Mouse (Mus musculus) left cerebral cortex, postnatal 14 days (tissue): ENCODE data around the gene Pnkp. TPM values are rescaled to one million over a fixed set of nuclear protein-coding genes. Genes with fewer than 3 reads are reported as not detected.

Source experiments
- DNase-seq, 2 experiments: peaks; one replicate each; pipeline ENCODE4 v3.0.0; 2021 to 2022; ENCODE audit warnings: low spot score in 2 of 2, mixed read lengths in 1 of 2
- intact Hi-C: fragments of 180-260 bp; cut with DNase I; formaldehyde crosslinking; loops from one replicate; pipeline ENCODE4 v1.15.1; 2025
- total RNA-seq, 2 experiments: library from RNA; stranded (reverse); gene quantifications; 2 replicates each; pipeline ENCODE4 v1.2.3; 2021

The Pnkp gene
- total RNA-seq, 2 experiments from 2014 or later: 26.1 to 28.7 TPM

- intact Hi-C loops: no loop called here
- peak; percentile 91 to 95 for DNase-seq
Measured at GRCm38 (mm10) chr7:44849416-44850111, 7.4 kb upstream of the Pnkp start.

GRCm38 (mm10) chr7:44850146-44850545, 6.8 kb upstream of the Pnkp start:
- peak; percentile 72 to 77 for DNase-seq
- intact Hi-C loops: no loop called here

GRCm38 (mm10) chr7:44850789-44851624, 5.9 kb upstream of the Pnkp start:
- no peak for DNase-seq
- intact Hi-C loops: no loop called here

- intact Hi-C loops: no loop called here
- DNase-seq: no peak
Measured at GRCm38 (mm10) chr7:44851625-44852234, 5.2 kb upstream of the Pnkp start.

GRCm38 (mm10) chr7:44852259-44853027, 4.5 kb upstream of the Pnkp start:
- no peak for DNase-seq
- intact Hi-C loops: no loop called here

GRCm38 (mm10) chr7:44853065-44853464, 3.9 kb upstream of the Pnkp start:
- intact Hi-C loops: no loop called here
- DNase-seq: no peak

- intact Hi-C loops: no loop called here
- no peak for DNase-seq
Measured at GRCm38 (mm10) chr7:44853596-44854355, 3.2 kb upstream of the Pnkp start.

GRCm38 (mm10) chr7:44854356-44855031, 2.4 kb upstream of the Pnkp start:
- intact Hi-C loops: no loop called here

GRCm38 (mm10) chr7:44855036-44855435, 1.9 kb upstream of the Pnkp start:
- DNase-seq: no peak
- intact Hi-C loops: no loop called here

More at GRCm38 (mm10) chr7:44854356-44855031, 2.4 kb upstream of the Pnkp start:
- DNase-seq: peak in 1 of 2 experiments; percentile 66

- no peak for DNase-seq
- intact Hi-C loops: no loop called here
Measured at GRCm38 (mm10) chr7:44856265-44856916, 548 bp upstream of the Pnkp start.

- intact Hi-C loops: no loop called here
- no peak for DNase-seq
Measured at GRCm38 (mm10) chr7:44857905-44858304, 966 bp downstream of the Pnkp start.

- intact Hi-C loops: no loop called here
- no peak for DNase-seq
Measured at GRCm38 (mm10) chr7:44859896-44860295, 3.0 kb downstream of the Pnkp start.

- intact Hi-C loops: no loop called here
- DNase-seq: peak; percentile 72 to 80
Measured at GRCm38 (mm10) chr7:44860576-44861428, 3.9 kb downstream of the Pnkp start.

- intact Hi-C loops: no loop called here
- no peak for DNase-seq
Measured at GRCm38 (mm10) chr7:44861429-44861816, 4.5 kb downstream of the Pnkp start.

- intact Hi-C loops: no loop called here
- DNase-seq: no peak
Measured at GRCm38 (mm10) chr7:44862434-44862833, 5.5 kb downstream of the Pnkp start.

- no peak for DNase-seq
- intact Hi-C loops: no loop called here
Measured at GRCm38 (mm10) chr7:44863210-44863609, 6.3 kb downstream of the Pnkp start.

GRCm38 (mm10) chr7:44863982-44864494, 7.1 kb downstream of the Pnkp start:
- intact Hi-C loops: no loop called here

More at GRCm38 (mm10) chr7:44863982-44864494, 7.1 kb downstream of the Pnkp start:
- no peak for DNase-seq
